Mouse (Mus musculus) cerebellum, adult 2 months (tissue): ENCODE data around the gene Sfxn4. TPM values are rescaled to one million over a fixed set of nuclear protein-coding genes. Genes with fewer than 3 reads are reported as not detected.

Experiments
- DNase-seq, 2 experiments: peaks; one replicate each; pipeline ENCODE4 v3.0.0; 2021
- H3K27ac ChIP-seq: fragments of 200-500 bp; 2 replicates; pipeline ENCODE4 v1.5.1; 2012; ENCODE audit warnings: low read length, control low read depth, inconsistent platforms; ENCODE audit not compliant: insufficient read depth
- H3K27me3 ChIP-seq: fragments of 200-500 bp; 2 replicates; pipeline ENCODE4 v1.6.1; 2012; ENCODE audit warnings: inconsistent platforms, mild to moderate bottlenecking, low read length, moderate library complexity; ENCODE audit not compliant: control insufficient read depth, insufficient read depth
- H3K4me1 ChIP-seq: fragments of 200-500 bp; 2 replicates; pipeline ENCODE4 v1.6.1; 2011; ENCODE audit warnings: low read length; ENCODE audit not compliant: control insufficient read depth, insufficient read depth
- H3K4me3 ChIP-seq: fragments of 200-500 bp; replicated peaks from 2 replicates; pipeline ENCODE3; 2011; ENCODE audit warnings: mild to moderate bottlenecking, low read depth, low read length, control low read depth; ENCODE audit not compliant: insufficient read depth
- CTCF ChIP-seq: fragments of 200-500 bp; IDR thresholded peaks from 2 replicates; pipeline ENCODE4 v1.5.1; 2011; ENCODE audit warnings: low read depth, mild to moderate bottlenecking, control low read depth, low read length, moderate library complexity, borderline replicate concordance; ENCODE audit not compliant: insufficient read depth
- POLR2A ChIP-seq: fragments of 200-500 bp; IDR thresholded peaks from 2 replicates; pipeline ENCODE4 v1.6.1; 2011; ENCODE audit warnings: low read length, control low read depth, borderline replicate concordance; ENCODE audit not compliant: insufficient read depth
- whole genome bisulfite sequencing: fragments of 180-500 bp; shearing (Covaris S2); methylation state at CpG from one replicate; pipeline ENCODE4 v1.1.7; 2018; 5-methylcytosine and 5-hydroxymethylcytosine counted together
- polyA plus RNA-seq: library from polyadenylated mRNA; depleted of rRNA; stranded (reverse); fragments of >200 nt; gene quantifications from 2 replicates; pipeline ENCODE4 v1.2.3, GENCODE M21; 2012; rRNA removed

Sfxn4 gene
- polyA plus RNA-seq, 1 experiment: 19.3 TPM

DNA sequence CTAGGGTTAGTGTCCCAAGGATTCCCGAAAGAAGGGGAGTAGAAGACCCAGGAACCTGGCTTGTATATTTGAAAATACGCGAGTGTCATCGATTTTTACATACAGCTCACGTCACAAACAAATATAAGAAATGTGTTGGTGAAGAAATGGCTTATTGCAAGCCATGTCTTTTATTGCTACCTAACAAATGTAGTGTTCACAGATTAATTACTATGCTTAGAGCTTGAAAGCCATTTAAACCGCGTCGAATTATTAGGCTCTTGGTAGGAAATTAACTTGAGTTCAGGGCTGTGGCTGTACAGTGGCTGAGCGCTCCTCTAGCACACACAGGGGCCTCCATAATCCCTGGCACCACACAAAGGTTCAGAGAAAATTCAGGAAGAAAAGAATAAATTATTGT is 70.1 kb downstream of the Sfxn4 start:
- WGBS: 11% methylated on average over 9 of the region's 9 CpGs
- H3K4me1 ChIP-seq: no peaks in the 10 kb centered on the region; the same call in 1 of the 2 replicates
- peak in 1 of 2 experiments; percentile 18 for DNase-seq
- no peaks in the 10 kb centered on the region for H3K27me3 ChIP-seq
- TF ChIP-seq POLR2A: no peak
- TF ChIP-seq CTCF: no peak
- peak overlapping the region; percentile 95 for H3K4me3 ChIP-seq
- peak overlapping the region; percentile 100; the same call in 1 of the 2 replicates for H3K27ac ChIP-seq

DNA sequence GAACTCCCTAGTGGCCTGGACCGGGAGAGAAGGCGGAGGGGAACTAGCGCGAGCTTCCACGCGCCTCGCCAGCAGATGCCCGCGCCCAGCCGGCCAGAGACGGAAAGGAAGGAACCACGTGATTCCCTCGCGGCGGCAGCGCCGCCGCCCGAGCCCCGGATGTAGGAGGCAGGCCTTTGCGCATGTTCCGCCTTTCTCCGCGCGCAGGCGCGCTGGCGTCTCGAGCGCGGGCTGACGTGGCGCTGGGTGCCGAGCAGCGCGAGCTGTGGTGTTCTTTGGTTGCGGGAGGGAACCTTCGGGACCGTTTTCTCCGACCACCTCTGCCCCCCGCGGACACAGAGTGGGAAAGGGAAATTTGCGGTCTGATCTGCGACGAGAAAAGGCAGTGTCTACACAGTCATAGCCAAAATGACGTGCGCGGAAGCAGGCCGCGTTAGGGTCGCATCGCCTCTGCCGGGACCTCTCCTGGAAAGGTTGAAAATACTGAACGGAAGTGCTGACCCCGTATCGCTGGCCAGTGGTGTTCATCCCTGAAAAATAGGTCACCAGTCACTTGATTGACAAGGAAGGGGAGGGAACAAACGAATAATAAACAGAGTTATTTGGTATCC is 70.6 kb downstream of the Sfxn4 start, which contains the start of gene Eif3a:
Eif3a (minus strand) TSS at position 108 of the 611 bp plus-strand sequence.
- H3K27me3 ChIP-seq: no peaks in the 10 kb centered on the region
- no peaks in the 10 kb centered on the region; the same call in 1 of the 2 replicates for H3K4me1 ChIP-seq
- TF ChIP-seq POLR2A: peak; percentile 99
- no peak for TF ChIP-seq CTCF
- under 1% methylated on average over 57 of the region's 57 CpGs for WGBS
- peak within 1 kb of the TSS; percentile 100 for H3K27ac ChIP-seq
- peak; percentile 96 to 97 for DNase-seq
- H3K4me3 ChIP-seq: peak within 1 kb of the TSS; percentile 95

DNA sequence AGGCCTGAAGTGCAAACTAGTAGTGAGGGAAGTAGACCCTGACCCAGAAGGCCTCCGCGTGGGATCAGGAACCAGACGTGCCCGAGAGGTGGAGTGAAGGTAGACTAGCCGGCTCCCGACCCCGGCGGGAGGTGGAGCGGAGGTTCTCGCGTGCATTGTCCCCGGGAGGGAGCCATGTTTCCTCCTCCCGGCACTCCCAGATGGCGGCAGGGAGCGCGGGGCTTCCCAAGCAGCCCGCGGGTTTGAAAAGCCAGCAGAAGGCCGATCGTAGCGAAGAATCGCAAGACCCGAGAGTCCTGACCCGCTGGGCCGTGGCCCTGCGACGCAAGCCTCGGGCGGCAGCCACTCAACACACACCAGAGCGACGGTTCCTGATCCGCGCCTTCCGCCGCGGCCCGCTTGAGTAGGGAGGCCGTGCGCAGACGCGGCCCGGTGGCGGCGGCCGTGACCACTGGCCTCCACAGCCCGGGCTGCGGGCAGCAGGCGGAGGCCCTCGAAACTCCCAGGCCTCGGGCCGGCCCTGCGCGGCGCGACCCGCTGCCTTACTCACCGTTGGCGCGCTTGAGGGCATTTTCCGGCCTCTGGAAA is 71.3 kb downstream of the Sfxn4 start:
- under 1% methylated on average over 60 of the region's 60 CpGs for WGBS
- DNase-seq: peak in 1 of 2 experiments; percentile 53
- TF ChIP-seq CTCF: no peak
- no peak for TF ChIP-seq POLR2A
- Histone ChIP-seq H3K4me1 (no peaks in the 10 kb centered on the region; the same call in 1 of the 2 replicates), H3K4me3 (peak overlapping the region; percentile 75), H3K27ac (peak overlapping the region; percentile 23), H3K27me3 (no peaks in the 10 kb centered on the region)

DNA sequence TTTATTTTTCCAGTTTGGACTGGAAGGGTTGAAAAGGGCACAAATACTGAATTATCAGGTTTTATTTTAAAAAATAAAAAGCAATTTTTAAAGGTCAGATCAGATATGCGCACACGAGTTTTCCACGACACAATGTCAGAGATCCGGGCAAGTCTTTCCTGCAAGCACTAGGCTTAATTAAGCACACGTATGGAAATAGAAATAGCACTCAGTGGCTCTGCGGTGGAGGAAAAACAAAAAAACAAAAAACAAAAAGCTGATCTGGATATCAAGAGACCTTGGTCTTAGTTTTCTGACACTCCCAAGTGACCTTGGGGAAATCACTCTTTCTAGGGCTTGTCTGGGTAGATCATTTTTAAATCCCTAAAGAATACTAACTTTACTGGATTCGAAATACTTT is 71.8 kb downstream of the Sfxn4 start:
- no peaks in the 10 kb centered on the region for H3K27me3 ChIP-seq
- DNase-seq: no peak
- peak overlapping the region; percentile 75 for H3K4me3 ChIP-seq
- no peak overlapping the region for H3K27ac ChIP-seq
- no peak for TF ChIP-seq CTCF
- no peak for TF ChIP-seq POLR2A
- H3K4me1 ChIP-seq: no peaks in the 10 kb centered on the region; the same call in 1 of the 2 replicates
- WGBS: 2% methylated on average over 7 of the region's 7 CpGs

DNA sequence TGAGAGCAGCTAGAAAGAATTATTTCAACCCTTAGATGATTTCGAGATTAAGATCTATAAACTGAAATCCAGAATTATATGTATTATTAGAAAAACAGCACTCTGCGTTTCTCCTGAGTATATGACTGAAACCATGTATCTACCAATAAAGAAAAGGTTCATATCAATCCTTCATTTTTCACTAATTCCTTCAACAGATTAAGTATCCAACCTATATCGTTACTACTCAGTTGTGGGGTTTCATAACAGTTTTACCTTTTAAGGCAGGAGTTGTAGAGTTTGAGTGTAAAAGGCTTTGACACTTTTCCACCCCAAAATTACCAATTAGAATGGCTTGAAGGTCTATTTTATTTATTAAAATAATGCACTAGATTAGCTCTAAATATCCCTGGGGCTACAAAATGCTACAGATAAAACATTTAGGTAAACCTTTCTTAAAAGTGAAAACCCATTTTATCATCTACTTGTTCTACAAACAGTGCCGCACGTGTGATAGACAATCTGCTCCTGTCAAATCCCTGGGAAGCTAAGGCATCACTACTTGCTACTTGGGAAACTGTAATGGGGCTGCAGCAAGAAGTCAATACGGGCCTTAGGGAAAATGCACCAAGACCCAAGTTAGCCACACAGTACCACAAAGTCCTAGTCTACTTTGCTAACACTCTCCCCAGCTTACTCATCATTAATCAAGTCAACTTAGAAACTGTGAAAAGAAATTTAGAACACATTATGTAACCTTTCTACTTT is 72.9 kb downstream of the Sfxn4 start:
- no peak for DNase-seq
- 30% methylated on average over 6 of the region's 6 CpGs for WGBS
- no peaks in the 10 kb centered on the region; the same call in 1 of the 2 replicates for H3K4me1 ChIP-seq
- peak overlapping the region; percentile 30 for H3K4me3 ChIP-seq
- H3K27me3 ChIP-seq: no peaks in the 10 kb centered on the region
- no peak overlapping the region for H3K27ac ChIP-seq
- TF ChIP-seq POLR2A: no peak
- no peak for TF ChIP-seq CTCF

DNA sequence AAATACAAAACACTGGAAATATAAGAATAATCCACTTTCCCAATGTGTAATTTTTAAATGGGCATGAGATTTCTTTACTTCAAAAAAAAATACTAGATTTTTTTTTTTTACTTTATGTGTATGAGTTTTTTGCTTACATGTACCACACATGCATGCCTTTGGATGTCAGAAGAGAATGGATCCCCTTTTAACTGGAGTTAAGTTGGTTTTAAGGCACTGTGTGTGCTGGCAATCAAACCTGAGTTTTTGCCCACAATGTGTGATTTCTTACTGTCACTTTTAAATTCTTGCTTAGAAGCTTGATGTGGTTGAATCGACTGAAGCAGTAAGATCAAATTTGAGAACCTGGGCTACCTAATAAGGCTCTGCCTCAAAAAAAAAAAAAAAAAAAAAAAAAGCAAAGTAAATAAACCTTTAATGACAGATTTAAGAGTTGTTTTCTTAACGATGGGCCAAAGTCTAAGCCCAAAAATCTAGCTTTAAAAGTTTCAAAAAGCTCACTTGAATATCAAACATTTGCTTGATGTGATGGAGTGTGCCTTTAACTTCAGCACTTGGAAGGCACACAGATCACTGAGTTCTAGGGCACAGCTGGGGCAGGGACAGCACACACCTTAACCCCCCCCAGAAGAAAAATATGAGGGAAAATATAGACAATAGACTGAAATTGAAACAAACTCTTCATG is 73.7 kb downstream of the Sfxn4 start:
- Histone ChIP-seq H3K27me3 (no peaks in the 10 kb centered on the region), H3K4me3 (no peak overlapping the region), H3K27ac (no peak overlapping the region), H3K4me1 (no peaks in the 10 kb centered on the region; the same call in 1 of the 2 replicates)
- DNase-seq: no peak
- TF ChIP-seq POLR2A: no peak
- no peak for TF ChIP-seq CTCF
- whole genome bisulfite sequencing: 43% methylated on average over 2 of the region's 2 CpGs

Other genes with a start within 250 kb of the Sfxn4 start
- 10.0 and 11.4 TPM in 2 replicates for gene Nanos1, start 105.5 kb downstream of the Sfxn4 start, polyA plus RNA-seq
- 69.0 and 73.5 TPM in 2 replicates for gene Eif3a, start 70.8 kb downstream of the Sfxn4 start, polyA plus RNA-seq
- gene Fam45a, start 49.9 kb downstream of the Sfxn4 start, polyA plus RNA-seq: 60.3 and 62.5 TPM in 2 replicates
- 139 and 144 TPM in 2 replicates for gene Prdx3, start 13.1 kb upstream of the Sfxn4 start, polyA plus RNA-seq
- 9.6 and 11.0 TPM in 2 replicates for gene Grk5, start 28.3 kb upstream of the Sfxn4 start, polyA plus RNA-seq